1 mouse cellular context compared by ENCODE assay signal in genomic region chr5:142448076-142448475, GRCm38 (mm10).
TF ChIP-seq lines count a peak whose summit lies in the region.

No protein-coding gene starts in this region.

TF ChIP-seq in CH12.LX, 34 proteins besides CTCF, POLR2A, EP300 and RAD21:
- TF ChIP-seq MXI1 (IDR thresholded peaks at IDR 0.05; ENCODE audit: low read depth, low read length) = peak; percentile 53; the same call in 1 of the 2 replicates
- TF ChIP-seq E2F4 (IDR thresholded peaks at IDR 0.05; ENCODE audit: insufficient replicate concordance, low read depth, low read length) = 0 out of 2 replicates have a peak, but pooled peaks have one; percentile 27
- peak; percentile 56; the same call in 1 of the 2 replicates for TF ChIP-seq TCF12 (IDR thresholded peaks at IDR 0.05; ENCODE audit: low read depth, low read length)
- no peak for TF ChIP-seq KAT2A (IDR thresholded peaks at IDR 0.05; ENCODE audit: insufficient replicate concordance, low read length)
- peak; percentile 25; the same call in 1 of the 2 replicates for TF ChIP-seq CHD2 (IDR thresholded peaks at IDR 0.05; ENCODE audit: low read length)
- TF ChIP-seq PAX5 (IDR thresholded peaks at IDR 0.05; ENCODE audit: low read length) = no peak
- peak; percentile 94 for TF ChIP-seq MAX (IDR thresholded peaks at IDR 0.05; ENCODE audit: low read length)
- TF ChIP-seq BHLHE40 (IDR thresholded peaks at IDR 0.05; ENCODE audit: low read depth, low read length) = 0 out of 2 replicates have a peak, but pooled peaks have one; percentile 14
- peak; percentile 67 for TF ChIP-seq ZC3H11A (IDR thresholded peaks at IDR 0.05; ENCODE audit: low read depth, low read length)
- TF ChIP-seq IRF4 (IDR thresholded peaks at IDR 0.05; ENCODE audit: low read depth, low read length) = peak; percentile 54; the same call in 1 of the 2 replicates
- TF ChIP-seq ELF1 (IDR thresholded peaks at IDR 0.05; ENCODE audit: low read depth, low read length) = peak; percentile 52
- TF ChIP-seq RCOR1 (conservative IDR thresholded peaks at IDR 0.05; ENCODE audit: low read depth, low read length) = no peak
- 0 out of 2 replicates have a peak, but pooled peaks have one; percentile 65 for TF ChIP-seq MAZ (IDR thresholded peaks at IDR 0.05; ENCODE audit: low read depth, low read length)
- peak; percentile 95 for TF ChIP-seq MYC (IDR thresholded peaks at IDR 0.05; ENCODE audit: low read depth, low read length)
- TF ChIP-seq HCFC1 (IDR thresholded peaks at IDR 0.05; ENCODE audit: low read depth, low read length) = 0 out of 2 replicates have a peak, but pooled peaks have one; percentile 13
- no peak; the same call in 1 of the 2 replicates for TF ChIP-seq NELFE (IDR thresholded peaks at IDR 0.05; ENCODE audit: low read depth, low read length)
- peak; percentile 50; the same call in 1 of the 2 replicates for TF ChIP-seq NRF1 (IDR thresholded peaks at IDR 0.05; ENCODE audit: low read depth, low read length)
- peak; percentile 76 for TF ChIP-seq SIN3A (IDR thresholded peaks at IDR 0.05; ENCODE audit: low read length)
- TF ChIP-seq SMC3 (IDR thresholded peaks at IDR 0.05; ENCODE audit: low read depth, low read length) = peak; percentile 93
